Mouse (Mus musculus): ENCODE measurements around the gene Elk4. TPM values are rescaled to one million over a fixed set of nuclear protein-coding genes. Genes with fewer than 3 reads are reported as not detected.
A peak's percentile ranks its signal among the peaks of the same experiment; 100 is the strongest.

Gene Elk4
- total and polyA plus RNA-seq, 3 experiments: 16.8 to 18.9 (median 17.4) TPM

DNA sequence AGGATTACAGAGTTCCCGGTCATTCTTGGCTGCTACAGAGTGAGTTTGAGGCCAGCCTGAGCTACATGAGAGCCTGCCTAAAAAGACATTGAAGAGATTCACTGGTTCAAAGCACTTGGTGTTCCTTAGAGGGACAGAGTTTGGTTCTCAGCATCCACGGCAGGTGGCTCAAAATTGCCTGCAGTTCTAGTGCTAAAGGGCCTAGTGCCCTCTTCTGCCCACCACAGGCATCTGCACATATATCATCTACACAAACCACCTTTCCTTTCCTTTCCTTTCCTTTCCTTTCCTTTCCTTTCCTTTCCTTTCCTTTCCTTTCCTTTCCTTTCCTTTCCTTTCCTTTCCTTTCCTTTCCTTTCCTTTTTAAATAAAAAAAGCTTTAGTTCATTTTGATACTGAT is 23.2 kb downstream of the Elk4 start:
- H3K9ac ChIP-seq (ENCODE audit: insufficient read depth, low read depth): no peak overlapping the region
- no peak for TF ChIP-seq ZC3H11A (IDR thresholded peaks at IDR 0.05; ENCODE audit: low read depth, low read length)
- no peak for TF ChIP-seq IRF4 (IDR thresholded peaks at IDR 0.05; ENCODE audit: low read depth, low read length)
- no peak for TF ChIP-seq MXI1 (IDR thresholded peaks at IDR 0.05; ENCODE audit: low read depth, low read length)
- no peak for TF ChIP-seq POLR2AphosphoS2 (IDR thresholded peaks at IDR 0.05; ENCODE audit: low read depth, low read length)
- TF ChIP-seq USF1 (IDR thresholded peaks at IDR 0.05; ENCODE audit: low read depth, low read length): no peak
- TF ChIP-seq CTCF (conservative IDR thresholded peaks at IDR 0.05 in 1 of 2, IDR thresholded peaks at IDR 0.05 in 1 of 2; ENCODE audit: low read depth in 2 of 2, low read length in 2 of 2): peak in 1 of 2 experiments; percentile 71; a peak in 3 of 4 replicates
- peak; percentile 65 for TF ChIP-seq RAD21 (IDR thresholded peaks at IDR 0.05; ENCODE audit: low read depth, low read length)
- peak; percentile 68 for TF ChIP-seq SMC3 (IDR thresholded peaks at IDR 0.05; ENCODE audit: low read depth, low read length)
- TF ChIP-seq ELF1 (IDR thresholded peaks at IDR 0.05; ENCODE audit: low read depth, low read length): no peak
- TF ChIP-seq GABPA (IDR thresholded peaks at IDR 0.05; ENCODE audit: insufficient replicate concordance, low read depth, low read length): no peak
- dilution Hi-C loops (cut with MboI; ENCODE audit: extremely low pct_ligation_motif_present, extremely low pct_unique_long_range_greater_than_20kb, low sequenced_read_pairs): no loop called here
- H3K27ac ChIP-seq (ENCODE audit: insufficient read depth, low read depth): 0 out of 2 replicates have a peak overlapping the region, but pooled peaks have one; percentile 26
- in situ Hi-C loops (cut with MboI; ENCODE audit: low pct_ligation_motif_present, low pct_unique_long_range_greater_than_20kb, low sequenced_read_pairs): no loop called here
- H3K79me2 ChIP-seq (replicated peaks; ENCODE audit: control insufficient read depth, extremely low read depth, insufficient read depth, poor library complexity, severe bottlenecking): peaks cover 20% of the 10 kb centered on the region
- no peaks in the 10 kb centered on the region for H3K27me3 ChIP-seq (replicated peaks)
- H3K4me2 ChIP-seq (ENCODE audit: insufficient read depth, low read depth, poor library complexity, severe bottlenecking): no peak overlapping the region
- H3K9me3 ChIP-seq (replicated peaks; ENCODE audit: low read length): no peaks in the 10 kb centered on the region
- no peak for DNase-seq (ENCODE audit: extremely low read depth)
- no peak overlapping the region for H3K4me3 ChIP-seq (replicated peaks in 1 of 3; ENCODE audit: low read depth in 2 of 3, low read length in 2 of 3, poor library complexity in 1 of 3)
- peaks cover 40 to 89% of the 10 kb centered on the region in 2 experiments for H3K4me1 ChIP-seq (ENCODE audit: control insufficient read depth in 1 of 2, insufficient read depth in 2 of 2)
- peaks cover 55 to 86% of the 10 kb centered on the region in 2 experiments for H3K36me3 ChIP-seq (replicated peaks in 1 of 2; ENCODE audit: control insufficient read depth in 1 of 2, insufficient read depth in 1 of 2, low read length in 1 of 2)

DNA sequence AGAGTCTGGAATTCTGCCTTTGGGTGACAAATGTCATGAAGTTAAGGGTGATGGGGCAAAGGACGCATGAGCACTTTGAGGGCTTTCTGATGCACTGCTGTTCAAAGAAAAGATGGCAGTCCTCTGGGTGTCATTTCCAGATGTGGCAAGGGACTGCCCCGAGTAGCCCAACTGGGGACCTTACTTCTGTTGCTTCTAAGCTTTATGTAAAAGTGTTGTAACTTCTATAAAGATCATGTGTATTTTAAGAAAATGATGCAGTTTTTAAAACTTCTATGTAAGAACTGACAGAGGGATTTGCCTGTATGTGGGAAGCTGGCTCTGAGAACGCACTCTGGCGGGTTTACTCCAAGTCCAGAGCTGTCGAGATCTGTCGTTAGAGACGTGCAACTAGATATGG is 24.8 kb downstream of the Elk4 start:
- Histone ChIP-seq H3K9me3 (replicated peaks; ENCODE audit: low read length) (no peaks in the 10 kb centered on the region), H3K4me1 (ENCODE audit: control insufficient read depth in 1 of 2, insufficient read depth in 2 of 2) (peaks cover 39 to 79% of the 10 kb centered on the region in 2 experiments), H3K4me3 (replicated peaks in 1 of 3; ENCODE audit: low read depth in 2 of 3, low read length in 2 of 3, poor library complexity in 1 of 3) (no peak overlapping the region), H3K27ac (ENCODE audit: insufficient read depth, low read depth) (peak overlapping the region; percentile 73), H3K79me2 (replicated peaks; ENCODE audit: control insufficient read depth, extremely low read depth, insufficient read depth, poor library complexity, severe bottlenecking) (peaks cover 16% of the 10 kb centered on the region), H3K4me2 (ENCODE audit: insufficient read depth, low read depth, poor library complexity, severe bottlenecking) (peak overlapping the region; percentile 16; the same call in 1 of the 2 replicates), H3K27me3 (replicated peaks) (no peaks in the 10 kb centered on the region), H3K36me3 (replicated peaks in 1 of 2; ENCODE audit: control insufficient read depth in 1 of 2, insufficient read depth in 1 of 2, low read length in 1 of 2) (peaks cover 47 to 79% of the 10 kb centered on the region in 2 experiments), H3K9ac (ENCODE audit: insufficient read depth, low read depth) (0 out of 2 replicates have a peak overlapping the region, but pooled peaks have one; percentile 25)
- in situ Hi-C loops (cut with MboI; ENCODE audit: low pct_ligation_motif_present, low pct_unique_long_range_greater_than_20kb, low sequenced_read_pairs) (no loop called here), dilution Hi-C loops (cut with MboI; ENCODE audit: extremely low pct_ligation_motif_present, extremely low pct_unique_long_range_greater_than_20kb, low sequenced_read_pairs) (no loop called here)
- DNase-seq (ENCODE audit: extremely low read depth): peak; percentile 58
- TF ChIP-seq NRF1 (IDR thresholded peaks at IDR 0.05; ENCODE audit: low read depth, low read length) (peak; percentile 21; the same call in 1 of the 2 replicates), JUN (IDR thresholded peaks at IDR 0.05; ENCODE audit: insufficient read depth, low read depth, low read length) (peak; percentile 64), EP300 (IDR thresholded peaks at IDR 0.05; ENCODE audit: low read length) (peak; percentile 67), ZC3H11A (IDR thresholded peaks at IDR 0.05; ENCODE audit: low read depth, low read length) (no peak), IRF4 (IDR thresholded peaks at IDR 0.05; ENCODE audit: low read depth, low read length) (peak; percentile 37; the same call in 1 of the 2 replicates), JUND (conservative IDR thresholded peaks at IDR 0.05; ENCODE audit: low read depth, low read length) (peak; percentile 28; the same call in 1 of the 2 replicates), BHLHE40 (IDR thresholded peaks at IDR 0.05; ENCODE audit: low read depth, low read length) (0 out of 2 replicates have a peak, but pooled peaks have one; percentile 12), MAZ (IDR thresholded peaks at IDR 0.05; ENCODE audit: low read depth, low read length) (no peak), USF2 (conservative IDR thresholded peaks at IDR 0.05; ENCODE audit: low read depth, low read length) (no peak), MAFK (IDR thresholded peaks at IDR 0.05; ENCODE audit: insufficient replicate concordance, low read length) (no peak), KAT2A (IDR thresholded peaks at IDR 0.05; ENCODE audit: insufficient replicate concordance, low read length) (no peak), E2F4 (IDR thresholded peaks at IDR 0.05; ENCODE audit: insufficient replicate concordance, low read depth, low read length) (no peak), ETS1 (conservative IDR thresholded peaks at IDR 0.05; ENCODE audit: low read depth, low read length) (peak; percentile 63; the same call in 1 of the 2 replicates), MYC (IDR thresholded peaks at IDR 0.05; ENCODE audit: low read depth, low read length) (no peak), MEF2A (IDR thresholded peaks at IDR 0.05; ENCODE audit: borderline replicate concordance, low read depth, low read length) (peak; percentile 95)
